Mouse (Mus musculus) hematopoietic stem cell, adult 5-6 weeks (primary cell): Measurements from ENCODE around the gene Fitm1. TPM values are rescaled to one million over a fixed set of nuclear protein-coding genes. Genes with fewer than 3 reads are reported as not detected.
A peak's percentile ranks its signal among the peaks of the same experiment; 100 is the strongest.

Experiments
- ATAC-seq, 2 experiments: fragments of 125-278 bp in 1 of 2; replicated peaks in 1 of 2; 2 replicates each; pipeline ENCODE4 v1.8.0; 2016 to 2017; ENCODE audit warnings: inconsistent platforms in 2 of 2, mild to moderate bottlenecking in 2 of 2, moderate number of reproducible peaks in 2 of 2, low read depth in 1 of 2, moderate TSS enrichment in 1 of 2; ENCODE audit not compliant: low FRiP score in 2 of 2, poor library complexity in 2 of 2, severe bottlenecking in 2 of 2, insufficient read depth in 1 of 2, low TSS enrichment in 1 of 2
- total RNA-seq: library from RNA; stranded (forward); fragments of 172-1452, 232-1000 nt; gene quantifications from 2 replicates; pipeline ENCODE4 v1.2.3, GENCODE M21; 2017

Fitm1 gene
- total RNA-seq, 1 experiment from 2014 or later: not detected

GRCm38 (mm10) chr14:55584702-55585565 lies 9.5 kb downstream of the Fitm1 start, which contains the start of gene Emc9:
TSS of gene Emc9 (minus strand) at chr14:55585302.
- peak; percentile 89 for ATAC-seq

GRCm38 (mm10) chr14:55585566-55585960 lies 10.1 kb downstream of the Fitm1 start:
- peak in 1 of 2 experiments; percentile 34; a peak in 1 of 4 replicates for ATAC-seq

- no peak for ATAC-seq
Observed at GRCm38 (mm10) chr14:55586149-55586548, 10.7 kb downstream of the Fitm1 start.

- no peak for ATAC-seq
Observed at GRCm38 (mm10) chr14:55589271-55589670, 13.9 kb downstream of the Fitm1 start.

- ATAC-seq: no peak
Observed at GRCm38 (mm10) chr14:55589771-55590448, 14.5 kb downstream of the Fitm1 start.

- ATAC-seq: peak; percentile 82 to 92
Observed at GRCm38 (mm10) chr14:55590748-55591330, 15.4 kb downstream of the Fitm1 start, which contains the start of gene Psme2. TSS of gene Psme2 (minus strand) at chr14:55591113.

GRCm38 (mm10) chr14:55591331-55591891 lies 16.0 kb downstream of the Fitm1 start, which contains the start of gene Rnf31:
TSS of gene Rnf31 (plus strand) at chr14:55591708.
- ATAC-seq: peak; percentile 77 to 88

GRCm38 (mm10) chr14:55592226-55592625 lies 16.8 kb downstream of the Fitm1 start:
- ATAC-seq: no peak

- ATAC-seq: no peak
Observed at GRCm38 (mm10) chr14:55596036-55596690, 20.7 kb downstream of the Fitm1 start.

GRCm38 (mm10) chr14:55598521-55599390 lies 23.3 kb downstream of the Fitm1 start:
- ATAC-seq: no peak

GRCm38 (mm10) chr14:55603271-55603632 lies 27.8 kb downstream of the Fitm1 start, which contains the start of gene Irf9:
TSS of gene Irf9 (plus strand) at chr14:55603571.
- peak in 1 of 2 experiments; percentile 2; a peak in 1 of 4 replicates for ATAC-seq

GRCm38 (mm10) chr14:55603633-55604576 lies 28.5 kb downstream of the Fitm1 start:
- ATAC-seq: peak; percentile 95

GRCm38 (mm10) chr14:55604823-55605222 lies 29.4 kb downstream of the Fitm1 start:
- no peak for ATAC-seq

- no peak for ATAC-seq
Observed at GRCm38 (mm10) chr14:55605743-55606459, 30.5 kb downstream of the Fitm1 start.

- ATAC-seq: no peak
Observed at GRCm38 (mm10) chr14:55608339-55608738, 32.9 kb downstream of the Fitm1 start.
